Mouse (Mus musculus): ENCODE measurements around the gene Trp53i11. TPM values are rescaled to one million over a fixed set of nuclear protein-coding genes. Genes with fewer than 3 reads are reported as not detected.

Trp53i11 gene
- polyA plus RNA-seq, 1 experiment, result 51.6 TPM

DNA sequence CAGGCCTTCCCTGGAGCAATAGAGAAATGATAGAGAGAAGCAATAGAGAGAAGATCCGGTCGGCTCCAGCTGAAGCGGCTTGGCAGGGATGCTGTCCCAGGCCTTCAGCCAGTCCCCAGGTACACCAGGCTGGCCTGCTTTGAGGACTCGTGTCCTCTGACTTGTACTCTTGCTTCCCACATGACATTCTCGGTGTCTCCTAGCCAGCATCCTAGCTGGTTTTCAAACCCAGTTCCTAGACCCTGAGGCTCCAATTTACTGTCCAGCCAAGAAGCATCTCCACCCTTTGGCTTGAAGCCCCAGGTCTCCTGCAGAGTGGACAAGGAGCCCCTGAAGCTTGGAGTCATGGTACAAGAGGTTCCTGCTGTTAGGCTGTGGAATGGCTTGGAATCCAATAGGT is 54.8 kb downstream of the Trp53i11 start:
- DNase-seq (ENCODE audit: low read depth), result no peak

GRCm38 (mm10) chr2:93243439-93244089 is 56.2 kb downstream of the Trp53i11 start:
- no peak for DNase-seq (ENCODE audit: low read depth)

- no peak for DNase-seq (ENCODE audit: low read depth)
These were observed 56.7 kb downstream of the Trp53i11 start for GRCm38 (mm10) chr2:93244090-93244443.

GRCm38 (mm10) chr2:93249058-93249457 is 61.7 kb downstream of the Trp53i11 start:
- no peak for DNase-seq (ENCODE audit: low read depth)

DNA sequence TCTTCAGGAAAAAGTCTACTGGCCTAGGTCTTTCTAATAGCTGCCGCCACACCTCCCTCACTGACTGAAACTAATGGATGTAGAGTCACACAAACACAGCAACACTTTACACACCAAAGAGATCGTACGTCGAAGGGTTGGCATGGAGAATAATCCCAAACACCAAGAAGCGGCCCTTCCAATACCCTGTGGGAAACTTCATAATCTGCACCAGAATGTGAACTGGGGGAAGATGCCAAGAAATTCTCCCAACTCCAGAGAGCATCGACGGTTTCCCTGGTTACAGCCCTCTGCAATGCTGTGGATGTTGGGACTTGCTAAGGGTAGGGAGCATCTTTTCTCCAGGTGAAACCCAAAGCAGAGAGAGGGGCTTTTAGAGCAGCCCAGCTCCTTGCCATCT is 63.3 kb downstream of the Trp53i11 start:
- DNase-seq (ENCODE audit: low read depth), result no peak

Other genes starting within 250 kb of the Trp53i11 start
- gene Prdm11, start 141.4 kb upstream of the Trp53i11 start, polyA plus RNA-seq (2012; rRNA removed), result 4.6 and 6.6 TPM in 2 replicates
- 22.0 and 22.8 TPM in 2 replicates for gene Tspan18, start 147.0 kb downstream of the Trp53i11 start, polyA plus RNA-seq (2012; rRNA removed)